Mouse (Mus musculus) adrenal gland, postnatal 4 days (tissue): ENCODE measurements at regions not wholly inside any gene's neighbourhood (a gene's known extent, or its start where the extent isn't known, plus 50 kb on each side); places are given as distances from the start of the nearest gene placed in this dataset.

Source experiments
- DNase-seq, 2 experiments: peaks; one replicate each; pipeline ENCODE4 v3.0.0; 2021 to 2022; ENCODE audit warnings: low spot score in 2 of 2, mixed read lengths in 2 of 2

DNA sequence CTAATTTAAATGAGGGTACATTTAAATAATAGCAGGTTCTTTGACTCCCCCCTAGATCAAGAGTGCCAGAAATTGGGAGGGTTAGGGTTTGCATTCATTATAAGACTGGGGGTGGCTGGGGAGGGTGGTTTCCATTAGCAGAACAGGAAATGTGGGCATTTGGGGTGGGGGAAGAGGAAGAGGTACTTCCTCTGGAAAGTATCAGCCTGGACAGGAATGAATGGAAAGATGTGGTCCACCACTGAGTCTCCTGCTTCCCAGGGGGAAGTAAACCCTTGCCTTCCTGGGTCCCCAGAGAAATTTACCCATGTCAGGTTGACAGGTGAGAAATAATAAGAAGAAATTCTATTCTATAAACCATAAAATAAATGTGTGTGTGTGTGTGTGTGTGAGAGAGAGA, 171.5 kb upstream of the Serpine2 start:
- DNase-seq: no peak

DNA sequence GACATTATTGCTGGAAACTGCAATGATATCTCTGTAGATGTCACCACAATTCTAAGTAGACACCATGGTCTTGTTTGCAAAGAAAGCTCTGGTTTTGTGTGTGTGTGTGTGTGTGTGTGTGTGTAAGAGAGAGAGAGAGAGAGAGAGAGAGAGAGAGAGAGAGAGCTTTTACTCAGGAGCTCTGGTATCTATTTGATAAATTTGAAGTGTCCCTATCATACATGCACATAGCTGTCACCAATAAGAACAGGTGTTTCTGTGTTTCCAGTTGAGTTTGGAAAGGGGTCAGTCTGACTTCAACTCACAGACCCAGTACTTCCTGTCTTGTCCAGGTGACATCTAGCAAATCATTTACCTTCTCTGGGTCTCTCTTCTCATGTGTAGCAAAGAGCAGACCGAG, 169.7 kb upstream of the Serpine2 start:
- DNase-seq: no peak

DNA sequence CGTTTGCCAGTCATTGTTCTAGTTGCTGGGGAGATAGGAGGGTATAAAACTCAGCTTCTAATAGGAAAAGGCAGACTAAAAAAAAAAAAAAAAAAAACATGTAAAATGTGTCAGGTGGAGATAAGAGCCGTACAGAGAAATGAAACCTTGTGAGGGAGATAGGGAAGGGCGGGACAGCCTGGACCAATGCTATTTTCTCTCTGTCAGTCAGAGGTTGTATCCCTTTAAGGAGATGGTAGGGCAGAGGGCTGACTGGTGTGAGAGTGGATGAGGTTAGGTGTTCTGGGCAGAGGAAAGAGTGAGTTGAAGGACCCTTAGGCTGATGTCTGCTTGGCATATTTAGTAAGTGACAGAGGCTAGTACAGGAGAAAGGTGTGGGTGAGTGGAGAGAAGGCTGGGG, 169.2 kb upstream of the Serpine2 start:
- DNase-seq: no peak

DNA sequence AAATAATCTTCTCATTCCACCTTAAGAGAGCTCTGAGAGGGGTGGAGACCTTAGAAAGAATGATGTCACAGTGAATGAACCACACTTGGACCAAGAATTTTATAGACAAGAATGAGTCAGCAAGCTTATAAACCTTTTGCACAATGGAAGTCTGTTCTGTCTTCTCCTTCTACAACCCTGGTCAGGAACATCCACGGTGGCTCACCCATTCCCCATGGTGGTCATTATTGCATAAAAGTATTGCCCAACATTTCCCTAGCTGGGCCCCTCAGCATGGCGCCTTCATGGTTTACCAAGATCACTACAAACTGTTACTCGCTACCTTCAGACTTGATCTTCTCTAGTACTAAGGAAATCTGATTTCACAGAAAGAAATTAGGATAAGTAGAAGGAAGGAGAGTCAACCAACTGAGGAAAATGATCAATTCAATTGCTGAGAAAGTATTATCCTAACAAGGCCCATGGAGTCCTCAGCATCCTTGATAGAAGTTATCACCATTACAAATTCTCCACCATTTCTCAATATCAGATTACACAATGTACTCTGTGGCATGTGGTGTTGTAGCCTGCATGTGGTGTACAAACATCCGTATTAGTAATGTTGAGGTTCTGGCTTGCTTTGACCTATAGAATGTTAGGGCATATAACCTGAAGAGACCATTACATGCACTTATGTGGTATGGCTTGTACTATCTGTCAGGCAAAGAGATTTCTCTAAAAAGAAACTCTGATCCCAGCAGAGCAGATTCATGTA, 165.1 kb upstream of the Serpine2 start:
- no peak for DNase-seq

DNA sequence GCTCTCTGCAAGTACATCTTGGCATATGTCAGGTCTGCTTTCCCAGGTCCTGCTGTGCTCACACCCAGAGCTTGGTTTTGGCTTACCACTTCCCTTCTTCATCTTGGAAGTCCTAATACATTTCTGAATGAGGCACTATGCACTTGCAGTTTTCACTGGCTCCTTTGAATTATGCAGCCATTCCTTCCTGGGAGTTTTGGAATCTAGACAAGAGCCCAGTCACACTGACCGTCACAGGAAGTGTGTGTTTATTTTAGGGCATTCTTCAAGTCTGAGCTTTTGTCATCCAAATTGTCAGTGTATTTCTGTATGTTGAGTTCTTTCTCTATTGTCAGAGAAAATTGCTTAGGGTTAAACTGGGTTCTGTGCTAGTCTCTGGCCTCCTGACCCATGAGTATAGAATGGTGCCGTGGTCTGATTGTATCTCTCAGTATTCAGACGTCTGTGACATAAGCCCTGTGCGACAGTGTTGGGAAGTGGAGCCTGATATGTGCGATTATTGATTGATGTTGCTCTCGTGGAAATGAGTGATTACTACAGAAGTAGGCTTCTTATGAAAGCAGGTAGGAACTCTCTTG, 162.6 kb upstream of the Serpine2 start:
- DNase-seq: no peak

DNA sequence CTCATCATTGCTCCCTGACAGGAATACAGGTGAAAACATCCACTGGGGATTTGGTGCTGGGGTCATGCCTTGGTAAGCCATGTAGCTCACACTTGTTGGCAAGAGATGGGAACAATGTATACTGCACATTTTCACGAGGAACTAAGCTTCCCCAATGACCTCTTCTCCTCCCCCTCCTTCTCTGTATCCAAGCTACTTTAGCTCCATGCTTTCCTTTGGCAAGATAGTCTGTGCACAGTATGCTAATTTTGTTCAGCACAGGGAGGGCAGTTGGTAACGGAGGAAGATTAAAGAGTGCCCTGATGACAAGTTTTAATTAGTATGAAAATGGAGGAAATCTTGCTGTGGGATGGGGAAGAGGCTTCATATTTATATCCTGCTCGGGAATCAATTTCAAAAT, 160.9 kb upstream of the Serpine2 start:
- DNase-seq: no peak

DNA sequence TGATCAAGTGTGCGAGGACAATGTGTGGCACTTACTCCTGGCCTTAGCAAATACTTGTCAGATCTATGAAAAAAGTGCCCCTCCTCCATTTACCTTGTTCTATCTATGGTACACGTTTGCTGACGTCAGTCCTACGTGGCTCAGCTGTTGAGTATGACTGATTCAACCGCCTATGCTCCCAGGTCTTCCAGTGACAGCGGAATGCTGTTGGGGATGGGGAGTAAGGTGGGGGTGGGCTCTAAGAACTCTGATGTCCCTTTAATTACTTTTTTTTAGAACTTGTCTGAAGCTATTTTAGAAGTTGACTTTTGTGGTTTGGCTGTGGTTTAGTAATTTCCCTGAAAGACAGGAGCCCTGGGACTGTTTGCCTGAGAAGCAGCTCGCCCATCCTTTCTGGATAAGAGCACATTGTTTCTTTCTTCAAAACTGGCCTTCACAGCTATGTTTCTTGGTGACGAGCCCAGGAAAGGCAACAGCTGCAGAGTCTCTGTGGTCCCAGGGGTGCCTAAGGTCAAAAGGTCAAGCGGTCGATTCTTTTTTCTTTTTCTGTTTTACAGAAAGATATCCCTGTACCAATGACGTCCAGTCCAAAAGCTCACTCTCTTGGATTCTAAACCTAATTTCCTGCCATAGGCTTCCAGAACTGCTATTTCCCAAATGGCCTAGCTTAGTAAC, 157.5 kb upstream of the Serpine2 start:
- DNase-seq: no peak

DNA sequence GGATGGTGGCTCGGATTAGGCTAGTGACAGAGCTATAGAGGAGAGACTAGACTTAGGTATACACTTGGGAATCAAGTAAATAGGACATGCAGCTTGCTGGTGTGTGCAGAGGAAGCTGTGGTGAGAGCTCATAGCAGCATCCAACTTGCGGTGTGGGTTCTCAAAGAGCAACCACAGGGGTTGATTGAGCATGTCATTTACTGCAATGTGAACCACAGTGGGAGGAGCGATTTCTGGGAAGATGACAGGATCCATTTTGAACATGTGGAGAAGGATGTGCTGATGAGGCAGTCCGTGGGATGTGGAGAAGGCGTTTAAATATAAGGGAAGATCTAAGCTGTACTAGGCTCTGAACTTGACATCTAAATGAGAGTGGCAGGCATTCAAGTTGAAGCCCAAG, 154.5 kb upstream of the Serpine2 start:
- no peak for DNase-seq

DNA sequence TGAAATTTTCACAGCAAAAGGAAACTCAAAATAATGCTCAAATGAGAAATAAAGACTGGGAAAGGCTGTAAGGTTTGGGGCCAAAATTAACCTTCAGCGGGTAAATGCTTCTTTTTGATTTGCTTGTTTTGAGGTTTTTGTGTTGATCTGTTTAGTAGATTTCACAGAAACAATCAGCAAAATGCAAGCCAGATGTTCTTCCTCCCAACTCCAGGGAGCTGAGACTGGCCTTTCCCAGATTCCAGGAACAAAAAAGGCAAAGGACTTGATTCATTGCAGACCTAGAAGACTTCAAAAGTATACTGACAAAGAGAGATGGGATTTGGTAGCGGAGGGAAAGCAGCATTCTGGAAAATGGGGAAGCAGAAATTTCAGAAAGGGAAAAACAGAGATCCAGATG, 153.6 kb upstream of the Serpine2 start:
- DNase-seq: no peak

DNA sequence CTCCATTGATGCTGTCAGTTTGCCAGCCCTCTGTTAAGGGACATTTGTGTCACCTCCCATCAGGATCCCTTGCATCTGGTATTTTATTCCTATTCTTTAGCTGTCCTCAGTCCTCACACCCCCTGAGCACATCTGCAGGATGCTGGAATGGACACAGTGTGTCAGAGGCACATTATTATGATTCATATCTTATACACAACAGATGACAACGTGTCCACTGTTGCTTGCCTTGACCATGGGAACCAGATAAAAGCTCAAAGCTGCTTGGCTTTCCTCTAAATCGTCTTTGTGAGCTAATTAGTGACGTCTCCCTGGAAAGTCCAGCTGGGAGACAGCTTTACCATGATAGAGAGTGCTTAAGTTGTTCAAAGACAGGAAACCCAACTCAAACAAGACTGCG, 149.7 kb upstream of the Serpine2 start:
- no peak for DNase-seq

DNA sequence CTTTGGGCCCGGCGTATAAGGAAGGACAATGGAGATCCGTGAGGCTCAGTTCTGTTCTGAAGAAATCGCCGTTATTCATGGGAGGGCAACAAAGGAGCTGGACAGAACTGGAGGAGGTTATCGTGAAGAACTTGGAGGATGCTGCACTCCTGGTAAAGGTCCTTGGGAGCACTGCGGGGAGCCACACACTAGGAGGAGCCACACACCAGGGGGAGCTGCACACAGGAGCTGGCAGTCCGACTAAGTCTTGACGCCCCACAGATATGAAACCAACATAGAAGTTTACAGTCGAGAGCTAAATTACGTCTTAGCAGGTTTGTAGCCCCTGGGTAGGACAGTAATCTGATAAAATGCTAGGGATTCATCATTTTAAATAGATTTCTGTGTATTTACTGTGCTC, 138.1 kb upstream of the Serpine2 start:
- peak in 1 of 2 experiments; percentile 4 for DNase-seq

DNA sequence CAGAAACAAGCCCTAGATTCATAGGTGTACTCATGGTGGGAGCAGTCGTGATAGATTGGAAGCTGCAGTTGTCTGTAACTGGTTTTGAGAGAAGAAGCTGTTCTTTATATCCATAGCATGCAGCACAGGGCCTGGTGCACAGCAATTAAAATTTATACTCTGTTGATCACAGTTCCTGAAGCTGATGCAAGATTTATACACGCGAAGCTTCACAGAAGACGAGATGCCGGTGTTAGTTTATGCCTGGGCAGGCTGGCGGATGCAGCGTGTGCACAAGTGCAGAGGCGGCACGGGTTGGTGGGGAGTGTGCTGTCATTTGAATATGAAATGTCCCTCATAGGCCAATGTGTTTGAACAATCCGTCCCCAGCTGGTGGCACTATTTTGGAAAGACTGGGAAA, 136.9 kb upstream of the Serpine2 start:
- no peak for DNase-seq

DNA sequence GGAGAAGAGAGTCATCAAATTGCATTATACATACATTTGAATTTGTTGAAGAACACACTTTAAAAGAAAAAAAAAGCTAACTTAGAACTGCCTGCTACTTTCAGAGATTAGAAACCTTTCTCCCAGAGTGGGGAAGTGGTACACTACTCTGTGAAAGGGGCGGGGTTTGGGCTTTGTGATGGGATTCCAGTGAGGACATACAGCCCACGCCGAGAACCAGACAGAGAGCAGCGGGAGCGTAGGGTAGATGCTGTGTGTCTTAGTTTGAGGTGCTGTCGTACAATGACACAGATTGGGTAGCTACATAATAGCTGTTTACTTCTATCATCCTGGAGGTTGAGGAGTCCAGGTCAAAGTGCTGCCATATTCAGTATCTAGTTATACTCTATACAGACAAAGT, 136.5 kb upstream of the Serpine2 start:
- DNase-seq: no peak

DNA sequence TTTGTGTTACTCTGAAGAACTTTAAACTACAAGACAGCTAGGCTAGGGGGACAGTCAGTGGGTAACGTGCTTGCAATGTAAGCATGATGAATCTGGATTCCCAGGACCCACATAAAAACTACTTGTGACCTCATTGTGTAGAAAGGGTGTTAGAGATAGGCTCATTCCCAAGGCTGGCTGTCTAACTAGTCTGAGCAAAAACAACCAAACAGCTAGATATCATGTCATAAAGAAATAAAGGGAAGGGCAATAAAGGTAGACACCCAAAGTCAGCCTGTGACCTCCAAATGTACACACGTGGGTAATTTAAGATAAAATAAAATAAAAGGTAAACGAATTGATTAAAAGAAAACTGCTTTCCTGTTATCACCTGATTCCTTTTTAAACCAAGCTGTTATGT, 123.7 kb upstream of the Serpine2 start:
- DNase-seq: no peak

DNA sequence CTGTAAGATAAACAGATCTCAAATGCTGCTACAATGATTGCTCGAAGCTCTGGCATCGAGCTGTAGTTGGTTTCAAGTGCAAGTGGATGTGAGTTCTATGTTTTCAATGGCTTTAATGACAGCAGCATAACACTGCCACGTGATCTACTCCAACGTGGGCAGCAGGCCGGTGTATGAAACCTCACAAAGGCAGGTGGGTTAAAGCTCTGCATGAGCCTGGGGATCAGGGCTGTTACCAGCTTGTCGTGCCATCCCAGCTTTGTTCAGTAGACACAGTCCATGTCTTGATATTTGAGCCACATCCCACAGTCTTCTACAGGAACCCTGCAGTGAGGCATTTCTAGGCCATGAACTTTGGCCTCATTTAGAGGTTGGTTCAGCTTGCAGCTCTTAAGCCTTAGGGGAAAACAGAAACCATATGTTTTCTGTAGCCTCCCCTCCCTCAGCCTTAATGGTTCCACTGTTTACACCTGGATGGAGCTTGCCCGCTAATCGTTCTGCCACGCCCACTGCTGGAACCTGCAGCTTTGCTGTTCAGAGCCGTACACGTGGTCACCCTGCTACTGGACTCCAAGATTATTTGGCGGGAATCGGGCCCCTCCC, 121.8 kb upstream of the Serpine2 start:
- DNase-seq: no peak

DNA sequence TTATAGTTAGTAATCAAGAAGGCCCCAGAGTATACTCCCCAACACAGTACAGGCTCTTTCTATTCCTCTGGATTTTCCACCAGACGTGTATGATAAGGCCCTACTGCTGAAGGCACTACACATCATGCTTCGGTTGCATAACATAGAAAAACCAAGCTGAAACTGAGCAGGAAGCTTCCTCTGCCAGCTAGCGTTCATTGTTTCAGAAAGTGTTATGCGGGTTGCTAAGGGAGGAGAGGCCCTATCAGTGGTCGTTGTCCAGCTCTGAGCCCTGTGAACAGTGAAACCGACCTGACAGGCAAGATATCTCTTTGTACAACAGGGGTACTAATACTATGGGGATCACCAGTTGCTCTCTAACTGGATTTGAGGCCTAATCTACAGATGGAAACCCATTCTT, 118.9 kb upstream of the Serpine2 start:
- DNase-seq: no peak

DNA sequence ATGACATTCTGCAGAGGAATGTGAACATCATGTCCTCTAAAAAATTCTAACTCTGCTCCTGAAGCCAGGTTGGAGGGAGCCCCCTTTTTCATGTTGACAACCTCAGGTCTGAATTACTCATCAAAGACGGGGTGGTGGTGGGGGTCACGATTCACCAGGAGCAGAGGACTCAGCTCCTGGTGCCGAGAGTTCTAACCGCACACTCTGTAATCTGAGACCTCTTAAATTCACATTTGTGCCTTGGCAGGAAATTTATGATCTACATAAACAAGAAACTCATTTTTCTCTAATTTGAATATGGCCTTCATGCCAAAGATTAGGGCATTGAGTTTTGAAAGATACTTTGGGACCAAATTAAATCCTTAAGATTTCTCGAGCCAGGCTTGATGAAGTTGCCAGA, 117.2 kb upstream of the Serpine2 start:
- no peak for DNase-seq

DNA sequence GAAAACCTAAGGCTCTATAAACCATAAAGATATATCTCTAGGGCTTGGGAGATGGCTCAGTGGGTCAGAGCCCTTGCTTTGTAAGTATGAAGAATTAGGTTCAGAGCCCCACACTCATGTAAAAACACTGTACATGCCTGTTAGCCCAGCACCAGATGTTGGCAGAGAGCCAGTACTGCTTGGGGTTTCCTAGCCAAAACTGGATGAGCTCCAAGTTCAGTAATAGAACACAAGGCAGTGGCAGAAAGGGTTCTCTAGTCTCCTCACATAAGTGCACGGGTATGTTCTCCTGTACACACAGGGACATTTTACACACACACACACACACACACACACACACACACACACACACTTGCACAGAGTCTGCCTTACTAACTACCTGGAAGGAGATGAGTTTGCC, 95.1 kb upstream of the Serpine2 start:
- no peak for DNase-seq

DNA sequence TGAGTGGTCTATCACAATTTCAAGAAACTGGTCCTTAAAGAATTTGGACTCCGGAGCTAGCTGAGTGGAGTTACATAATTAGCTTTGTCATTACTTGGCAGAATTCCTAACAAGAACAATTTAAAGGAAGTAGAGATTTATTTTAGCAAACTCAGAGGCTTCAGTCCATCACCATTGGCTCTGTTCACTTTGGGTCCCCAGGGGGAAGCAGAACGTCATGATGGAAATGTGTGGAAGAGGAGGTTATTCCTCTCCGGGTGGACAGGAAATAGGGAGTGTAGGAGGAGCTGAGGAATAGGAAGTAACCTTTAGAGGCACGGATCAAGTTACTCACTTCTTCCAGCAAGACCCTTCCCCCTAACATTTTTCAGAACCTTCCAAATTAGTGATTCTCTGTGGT, 83.3 kb upstream of the Serpine2 start:
- DNase-seq: no peak

DNA sequence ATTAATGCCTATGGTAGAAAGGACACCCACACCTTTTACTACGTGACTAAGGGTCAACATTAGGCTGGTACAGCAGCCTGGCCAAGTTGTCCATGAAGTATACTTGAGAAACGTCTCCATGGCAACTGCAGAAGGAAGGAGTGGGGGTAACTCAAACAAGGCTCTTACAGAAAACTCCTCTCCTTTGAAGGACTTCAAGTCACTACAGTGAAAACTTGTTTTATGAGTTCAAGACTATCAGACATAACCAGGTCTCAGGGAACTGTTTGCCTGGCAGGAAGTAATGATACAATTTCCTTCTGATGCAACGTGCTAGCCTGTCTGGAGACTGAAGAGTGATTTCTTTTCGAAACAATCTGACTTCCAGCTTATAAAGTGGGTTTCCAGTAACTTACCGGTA, 71.5 kb upstream of the Serpine2 start:
- no peak for DNase-seq

DNA sequence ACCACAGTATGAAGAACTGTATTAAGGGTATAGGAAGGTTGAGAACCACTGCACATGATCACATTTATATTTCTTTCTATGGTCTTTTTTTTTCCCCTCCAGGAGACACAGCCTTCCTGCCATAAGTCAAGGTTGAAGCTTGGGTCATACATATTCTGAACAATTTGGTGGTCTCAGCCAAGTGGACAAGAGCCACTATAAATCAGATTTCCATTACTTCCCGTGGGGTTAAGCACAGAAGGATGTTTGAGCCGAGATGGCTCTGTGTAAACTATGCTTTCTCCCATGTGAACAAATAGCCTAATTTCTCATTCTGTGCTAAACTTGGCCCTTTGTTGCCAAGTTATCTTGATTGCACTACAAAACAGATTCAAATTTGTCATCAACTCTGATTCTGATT, 66.8 kb upstream of the Serpine2 start:
- no peak for DNase-seq

DNA sequence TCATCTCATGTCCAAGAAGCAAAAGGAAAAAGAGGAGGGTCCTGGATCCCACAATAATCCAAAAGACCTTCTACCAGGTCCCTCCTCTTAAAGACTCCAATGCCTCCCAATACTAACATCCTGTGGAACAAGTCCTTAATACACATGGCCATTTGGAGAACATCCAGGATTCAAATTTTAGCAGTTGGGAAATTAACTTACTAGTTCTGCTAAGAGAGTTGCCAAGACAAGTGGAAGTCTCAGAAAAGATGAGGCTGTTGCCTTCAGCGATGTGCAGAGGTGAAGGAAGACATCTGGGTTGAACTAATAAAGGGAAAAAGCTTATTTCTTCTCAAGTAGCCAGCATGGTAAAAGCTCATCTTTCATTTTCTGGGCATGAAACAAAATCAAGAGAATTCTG, 64.8 kb upstream of the Serpine2 start:
- no peak for DNase-seq
